In genomic region chr11:121651983-121652382, GRCm38 (mm10) we compare ENCODE assay signal across 14 mouse cellular contexts. TPM values are rescaled to one million over a fixed set of nuclear protein-coding genes. Genes with fewer than 3 reads are reported as not detected.
DNase-seq lines count a peak whose midpoint lies in the region; ATAC-seq and TF ChIP-seq lines count a peak whose summit lies in the region.
"Had no signal": no experiment of that assay in that cellular context is flagged by ENCODE, and none has a peak within 500 bp of the region (broad histone marks: within the 10 kb centered on the region; RNA-seq: fewer than 3 reads in every experiment).

No protein-coding gene starts in this region.

- no peaks in the 10 kb centered on the region for H3K27me3 ChIP-seq in forebrain, embryonic 15.5 days
- H3K27me3 ChIP-seq: embryonic facial prominence, embryonic 13.5 days; forebrain, embryonic 13.5 days; intestine, embryonic 15.5 days; midbrain, embryonic 12.5 days had no signal

- H3K4me3 ChIP-seq in embryonic fibroblast, embryonic 13.5 days (ENCODE audit: insufficient read depth, low read length), result no peak overlapping the region
- H3K4me3 ChIP-seq in forebrain, embryonic 15.5 days, result no peak overlapping the region
- H3K4me3 ChIP-seq: embryonic facial prominence, embryonic 13.5 days; forebrain, embryonic 13.5 days; hindbrain, embryonic 10.5 days; intestine, embryonic 15.5 days; midbrain, embryonic 12.5 days had no signal

- no peaks in the 10 kb centered on the region for H3K9me3 ChIP-seq in forebrain, embryonic 15.5 days
- H3K9me3 ChIP-seq: embryonic facial prominence, embryonic 13.5 days; forebrain, embryonic 13.5 days; hindbrain, embryonic 10.5 days; intestine, embryonic 15.5 days; midbrain, embryonic 12.5 days had no signal

- peak; percentile 95 for DNase-seq in heart, adult 11 months
- no peak for DNase-seq in heart, postnatal 14 days
- peak; percentile 49 to 57 for DNase-seq in urinary bladder, postnatal 36 days (ENCODE audit: low spot score in 2 of 2)
- no peak for DNase-seq in urinary bladder, adult 2 months (ENCODE audit: low spot score)
- DNase-seq in right cerebral cortex, postnatal 10 days (ENCODE audit: low spot score in 2 of 2), result no peak
- DNase-seq in thymus, postnatal 36 days, result no peak

- H3K4me2 ChIP-seq in forebrain, embryonic 15.5 days (replicated peaks), result no peak overlapping the region
- H3K4me2 ChIP-seq: embryonic facial prominence, embryonic 13.5 days; forebrain, embryonic 13.5 days; intestine, embryonic 15.5 days; midbrain, embryonic 12.5 days had no signal

- peaks cover 33% of the 10 kb centered on the region for H3K4me1 ChIP-seq in embryonic fibroblast, embryonic 13.5 days (ENCODE audit: control insufficient read depth, insufficient read depth, low read length)
- H3K4me1 ChIP-seq in forebrain, embryonic 15.5 days, result no peaks in the 10 kb centered on the region
- H3K4me1 ChIP-seq: forebrain, embryonic 13.5 days; hindbrain, embryonic 10.5 days; intestine, embryonic 15.5 days; midbrain, embryonic 12.5 days had no signal

- TF ChIP-seq CTCF in embryonic fibroblast, embryonic 13.5 days (IDR thresholded peaks at IDR 0.05; ENCODE audit: borderline replicate concordance, insufficient read depth, low read length), result no peak

- no peak overlapping the region for H3K9ac ChIP-seq in forebrain, embryonic 15.5 days (replicated peaks)
- H3K9ac ChIP-seq: embryonic facial prominence, embryonic 13.5 days; forebrain, embryonic 13.5 days; intestine, embryonic 15.5 days; liver, embryonic 14.5 days; midbrain, embryonic 12.5 days had no signal

- intact Hi-C loops in heart, postnatal 14 days (cut with DNase I), result loop anchor here (1.0 to 5.0 kb wide), 2 partner anchors 50 to 156 kb away; partner anchors contain the start of gene Metrnl

- WGBS in forebrain, embryonic 15.5 days, result 92% methylated on average over 5 of the region's 5 CpGs

- ATAC-seq in forebrain, embryonic 15.5 days (replicated peaks), result no peak
- ATAC-seq: forebrain, embryonic 13.5 days had no signal

- no peak for TF ChIP-seq POLR2A in embryonic fibroblast, embryonic 13.5 days (IDR thresholded peaks at IDR 0.05; ENCODE audit: low read depth, low read length)

- H3K36me3 ChIP-seq in forebrain, embryonic 15.5 days, result no peaks in the 10 kb centered on the region
- H3K36me3 ChIP-seq: intestine, embryonic 15.5 days; midbrain, embryonic 12.5 days had no signal

- peak overlapping the region; percentile 74 for H3K27ac ChIP-seq in embryonic fibroblast, embryonic 13.5 days (ENCODE audit: insufficient read depth, low read length)
- H3K27ac ChIP-seq in forebrain, embryonic 15.5 days (replicated peaks), result no peak overlapping the region
- H3K27ac ChIP-seq: embryonic facial prominence, embryonic 13.5 days; forebrain, embryonic 13.5 days; hindbrain, embryonic 10.5 days; intestine, embryonic 15.5 days; liver, embryonic 14.5 days; midbrain, embryonic 12.5 days had no signal

RNA-seq across cellular contexts. Expression of gene B3gntl1, which starts 21.0 kb away (rescaled TPM):
- 1 to 10 TPM; 3.6 to 4.7 TPM for total RNA-seq in heart, postnatal 14 days (2021)
- 11.2 and 13.1 TPM in 2 replicates for polyA plus RNA-seq in urinary bladder, adult 2 months (2012; rRNA removed)
- polyA plus RNA-seq in embryonic fibroblast, embryonic 13.5 days (2011; ENCODE audit: insufficient read length, low read depth, missing spikeins), result 4.5 and 5.3 TPM in 2 replicates
- polyA plus RNA-seq in forebrain, embryonic 15.5 days (2015; fragmentation: Nextera tagmentation; extraction: Ambion mirVana), result 6.5 and 7.0 TPM in 2 replicates

RNA-seq across cellular contexts. Expression of gene Metrnl, which starts 49.4 kb away (rescaled TPM):
- 10 to 100 TPM; 20.4 to 22.7 TPM for total RNA-seq in heart, postnatal 14 days (2021)
- polyA plus RNA-seq in urinary bladder, adult 2 months (2012; rRNA removed), result 39.0 and 46.7 TPM in 2 replicates
- 26.3 and 29.4 TPM in 2 replicates for polyA plus RNA-seq in embryonic fibroblast, embryonic 13.5 days (2011; ENCODE audit: insufficient read length, low read depth, missing spikeins)
- polyA plus RNA-seq in forebrain, embryonic 15.5 days (2015; fragmentation: Nextera tagmentation; extraction: Ambion mirVana), result 3.8 and 4.2 TPM in 2 replicates

Comparison
In these comparisons a context has a peak if more than half of its experiments do, and no peak if none do; other contexts are left out.
1. DNase-seq: peak in heart, adult 11 months (single experiment) and urinary bladder, postnatal 36 days (2 of 2); none in heart, postnatal 14 days (0 of 2), urinary bladder, adult 2 months (single experiment), right cerebral cortex, postnatal 10 days (0 of 2) and thymus, postnatal 36 days (0 of 2).